Mouse (Mus musculus): ENCODE measurements around the gene Elp5. TPM values are rescaled to one million over a fixed set of nuclear protein-coding genes. Genes with fewer than 3 reads are reported as not detected.
A peak's percentile ranks its signal among the peaks of the same experiment; 100 is the strongest.

The Elp5 gene
- polyA plus RNA-seq, 2 experiments = 101 to 122 TPM

DNA sequence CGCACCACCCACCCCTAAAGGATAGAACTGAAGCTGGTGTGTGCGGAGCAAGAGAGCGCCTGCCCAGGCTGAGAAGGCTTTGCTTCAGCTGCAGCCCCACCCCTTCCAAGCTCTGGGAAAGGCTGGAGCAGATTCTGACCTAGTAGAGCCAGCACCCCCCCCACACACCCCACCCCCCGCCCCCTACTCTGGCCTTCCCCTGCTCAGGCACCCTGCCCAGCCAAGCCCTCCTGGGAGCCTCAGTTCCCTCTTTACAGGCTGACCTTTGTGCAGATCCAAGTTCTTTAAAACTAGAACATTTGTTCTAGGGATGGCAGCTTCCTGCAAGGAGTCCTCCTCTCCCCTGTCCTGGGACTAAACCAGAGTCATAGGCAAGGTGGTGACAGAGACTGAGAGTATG, 44.9 kb downstream of the Elp5 start:
- Histone ChIP-seq H3K27me3 (ENCODE audit: control insufficient read depth, insufficient read depth, low read length) (no peaks in the 10 kb centered on the region), H3K9ac (ENCODE audit: low read depth, low read length, severe bottlenecking) (no peak overlapping the region), H3K4me1 (ENCODE audit: control insufficient read depth, insufficient read depth, low read length) (peaks cover 26% of the 10 kb centered on the region), H3K36me3 (ENCODE audit: control insufficient read depth, insufficient read depth, low read length) (peaks cover 3% of the 10 kb centered on the region), H3K4me2 (replicated peaks; ENCODE audit: low read depth, low read length, severe bottlenecking) (0 out of 2 replicates have a peak overlapping the region, but pooled peaks have one; percentile 10), H3K9me3 (ENCODE audit: control insufficient read depth, low read length) (no peaks in the 10 kb centered on the region), H3K27ac (replicated peaks; ENCODE audit: low read depth, low read length) (no peak overlapping the region), H3K4me3 (replicated peaks; ENCODE audit: low read length) (no peak overlapping the region)
- 48% methylated on average over 4 of the region's 4 CpGs for WGBS
- no peak for TF ChIP-seq POLR2A (IDR thresholded peaks at IDR 0.05; ENCODE audit: borderline replicate concordance, extremely low read depth, insufficient read depth, insufficient read length)
- no peak for DNase-seq (ENCODE audit: low spot score)
- ATAC-seq (ENCODE audit: low FRiP score, low read depth) = no peak

- peaks cover under 1% of the 10 kb centered on the region for H3K36me3 ChIP-seq (ENCODE audit: control insufficient read depth, insufficient read depth, low read length)
- peaks cover 26% of the 10 kb centered on the region for H3K4me1 ChIP-seq (ENCODE audit: control insufficient read depth, insufficient read depth, low read length)
- DNase-seq (ENCODE audit: low spot score) (no peak), ATAC-seq (ENCODE audit: low FRiP score, low read depth) (no peak)
- no peaks in the 10 kb centered on the region for H3K27me3 ChIP-seq (ENCODE audit: control insufficient read depth, insufficient read depth, low read length)
- H3K9ac ChIP-seq (ENCODE audit: low read depth, low read length, severe bottlenecking) = peak overlapping the region; percentile 65; the same call in 1 of the 2 replicates
- no peak overlapping the region for H3K27ac ChIP-seq (replicated peaks; ENCODE audit: low read depth, low read length)
- no peaks in the 10 kb centered on the region for H3K9me3 ChIP-seq (ENCODE audit: control insufficient read depth, low read length)
- no peak for TF ChIP-seq POLR2A (IDR thresholded peaks at IDR 0.05; ENCODE audit: borderline replicate concordance, extremely low read depth, insufficient read depth, insufficient read length)
- 33% methylated on average over 9 of the region's 9 CpGs for WGBS
- H3K4me3 ChIP-seq (replicated peaks; ENCODE audit: low read length) = peak overlapping the region; percentile 65
- peak overlapping the region; percentile 100 for H3K4me2 ChIP-seq (replicated peaks; ENCODE audit: low read depth, low read length, severe bottlenecking)
Measured at GRCm38 (mm10) chr11:69936714-69937347, 45.5 kb downstream of the Elp5 start.

DNA sequence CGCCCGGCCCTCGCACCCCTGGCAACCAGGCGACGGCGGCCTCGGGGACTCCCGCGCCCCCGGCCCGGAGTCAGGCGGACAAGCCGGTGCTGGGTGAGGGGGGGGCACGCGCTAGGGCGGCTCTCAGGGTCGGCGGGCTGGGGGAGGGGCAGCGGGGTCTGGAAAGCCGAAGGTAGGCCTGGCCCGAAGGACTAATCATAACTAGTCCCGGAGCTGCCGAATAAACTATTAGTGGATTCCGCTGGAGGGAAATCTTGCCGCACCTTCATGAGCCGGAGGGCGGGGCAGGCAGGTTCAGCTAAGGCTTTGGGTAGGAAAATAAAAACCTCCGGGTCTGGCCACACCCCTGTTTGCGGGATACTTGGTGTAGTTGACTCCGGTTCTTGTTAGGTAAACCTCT, 46.2 kb downstream of the Elp5 start:
- under 1% methylated on average over 23 of the region's 30 CpGs for WGBS
- peak overlapping the region; percentile 65 for H3K4me3 ChIP-seq (replicated peaks; ENCODE audit: low read length)
- H3K9me3 ChIP-seq (ENCODE audit: control insufficient read depth, low read length) = no peaks in the 10 kb centered on the region
- H3K4me2 ChIP-seq (replicated peaks; ENCODE audit: low read depth, low read length, severe bottlenecking) = peak overlapping the region; percentile 100
- peaks cover 26% of the 10 kb centered on the region for H3K4me1 ChIP-seq (ENCODE audit: control insufficient read depth, insufficient read depth, low read length)
- no peaks in the 10 kb centered on the region for H3K27me3 ChIP-seq (ENCODE audit: control insufficient read depth, insufficient read depth, low read length)
- ATAC-seq (ENCODE audit: low FRiP score, low read depth) = no peak
- no peak overlapping the region for H3K27ac ChIP-seq (replicated peaks; ENCODE audit: low read depth, low read length)
- DNase-seq (ENCODE audit: low spot score) = no peak
- no peak for TF ChIP-seq POLR2A (IDR thresholded peaks at IDR 0.05; ENCODE audit: borderline replicate concordance, extremely low read depth, insufficient read depth, insufficient read length)
- H3K9ac ChIP-seq (ENCODE audit: low read depth, low read length, severe bottlenecking) = peak overlapping the region; percentile 65
- H3K36me3 ChIP-seq (ENCODE audit: control insufficient read depth, insufficient read depth, low read length) = no peaks in the 10 kb centered on the region

DNA sequence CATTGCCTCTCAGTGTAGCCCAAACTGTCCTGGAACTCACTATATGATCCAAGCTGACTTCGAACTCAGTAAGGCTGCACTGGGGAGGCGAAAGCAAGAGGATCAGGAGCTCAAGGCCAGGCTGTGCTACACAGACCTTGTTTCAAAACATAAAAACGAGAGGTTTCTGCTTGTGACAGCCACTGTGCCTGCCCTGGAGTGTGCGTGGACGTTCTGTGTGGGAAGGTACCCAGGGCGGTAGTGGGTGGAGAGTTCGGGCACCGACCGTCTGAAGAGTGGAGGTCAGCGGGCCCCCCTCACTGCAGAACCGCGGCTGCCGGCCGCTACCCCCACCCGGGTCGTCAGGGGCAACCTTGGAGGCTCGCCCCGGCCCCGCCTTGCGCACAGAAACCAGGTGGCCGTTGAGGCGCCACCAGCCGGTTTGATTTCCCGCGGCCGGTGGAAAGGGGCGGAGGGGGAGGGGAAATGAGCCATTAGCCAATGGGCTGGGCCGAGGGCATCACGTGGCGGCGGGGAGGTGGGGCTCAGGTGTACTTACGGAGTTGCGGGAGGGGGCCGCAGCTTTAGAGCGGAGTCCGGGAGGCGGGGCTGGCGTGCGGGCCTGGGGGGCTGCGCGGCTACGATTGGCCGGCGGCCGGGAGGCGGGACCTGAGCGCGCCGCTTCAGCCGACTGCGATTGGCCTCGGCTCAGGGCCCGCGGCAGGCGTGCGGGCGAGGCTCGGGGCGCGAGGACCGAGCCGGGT, 47.0 kb downstream of the Elp5 start, which contains the start of gene Ybx2:
TSS of gene Ybx2 (plus strand) at position 660 of the 743 bp plus-strand sequence.
- H3K9ac ChIP-seq (ENCODE audit: low read depth, low read length, severe bottlenecking) = peak within 1 kb of the TSS; percentile 65
- H3K4me1 ChIP-seq (ENCODE audit: control insufficient read depth, insufficient read depth, low read length) = peaks cover 26% of the 10 kb centered on the region
- ATAC-seq (ENCODE audit: low FRiP score, low read depth) = peak; percentile 91
- H3K9me3 ChIP-seq (ENCODE audit: control insufficient read depth, low read length) = no peaks in the 10 kb centered on the region
- H3K4me2 ChIP-seq (replicated peaks; ENCODE audit: low read depth, low read length, severe bottlenecking) = peak within 1 kb of the TSS; percentile 100
- DNase-seq (ENCODE audit: low spot score) = peak; percentile 93
- H3K36me3 ChIP-seq (ENCODE audit: control insufficient read depth, insufficient read depth, low read length) = no peaks in the 10 kb centered on the region
- 1% methylated on average over 31 of the region's 62 CpGs for WGBS
- no peaks in the 10 kb centered on the region for H3K27me3 ChIP-seq (ENCODE audit: control insufficient read depth, insufficient read depth, low read length)
- peak within 1 kb of the TSS; percentile 65 for H3K4me3 ChIP-seq (replicated peaks; ENCODE audit: low read length)
- no peak for TF ChIP-seq POLR2A (IDR thresholded peaks at IDR 0.05; ENCODE audit: borderline replicate concordance, extremely low read depth, insufficient read depth, insufficient read length)
- H3K27ac ChIP-seq (replicated peaks; ENCODE audit: low read depth, low read length) = no peak within 1 kb of the TSS

GRCm38 (mm10) chr11:69934681-69935080, 47.6 kb downstream of the Elp5 start:
- no peak for DNase-seq (ENCODE audit: low spot score)
- Histone ChIP-seq H3K9me3 (ENCODE audit: control insufficient read depth, low read length) (no peaks in the 10 kb centered on the region), H3K9ac (ENCODE audit: low read depth, low read length, severe bottlenecking) (no peak overlapping the region), H3K36me3 (ENCODE audit: control insufficient read depth, insufficient read depth, low read length) (no peaks in the 10 kb centered on the region), H3K4me2 (replicated peaks; ENCODE audit: low read depth, low read length, severe bottlenecking) (peak overlapping the region; percentile 47), H3K4me3 (replicated peaks; ENCODE audit: low read length) (peak overlapping the region; percentile 19), H3K4me1 (ENCODE audit: control insufficient read depth, insufficient read depth, low read length) (peaks cover 26% of the 10 kb centered on the region), H3K27ac (replicated peaks; ENCODE audit: low read depth, low read length) (no peak overlapping the region), H3K27me3 (ENCODE audit: control insufficient read depth, insufficient read depth, low read length) (no peaks in the 10 kb centered on the region)
- no peak for ATAC-seq (ENCODE audit: low FRiP score, low read depth)
- TF ChIP-seq POLR2A (IDR thresholded peaks at IDR 0.05; ENCODE audit: borderline replicate concordance, extremely low read depth, insufficient read depth, insufficient read length) = no peak
- WGBS = 17% methylated on average over 6 of the region's 6 CpGs
